Mouse (Mus musculus) heart, embryonic 11.5 days (tissue): ENCODE results near the gene Cdkn1c. TPM values are rescaled to one million over a fixed set of nuclear protein-coding genes. Genes with fewer than 3 reads are reported as not detected.
A peak's percentile ranks its signal among the peaks of the same experiment; 100 is the strongest.

Source experiments
- ATAC-seq: fragments of 200-750 bp; cut with Nextera tagmentation; replicated peaks from 2 replicates; pipeline ENCODE4 v1.8.0; 2017; ENCODE audit warnings: moderate library complexity; ENCODE audit not compliant: insufficient number of reproducible peaks, low FRiP score, low TSS enrichment
- H3K27ac ChIP-seq: fragments of 300-500 bp; sonication (generic); 2 replicates; pipeline ENCODE4 v1.5.1; 2014; ENCODE audit warnings: mild to moderate bottlenecking, low read depth, low read length
- H3K27me3 ChIP-seq: fragments of 300-500 bp; sonication (generic); 2 replicates; pipeline ENCODE4 v1.6.1; 2014; ENCODE audit warnings: mild to moderate bottlenecking, low read length, mixed read lengths; ENCODE audit not compliant: control insufficient read depth, insufficient read depth
- H3K36me3 ChIP-seq: fragments of 300-500 bp; sonication (generic); 2 replicates; pipeline ENCODE4 v1.6.1; 2014; ENCODE audit warnings: mild to moderate bottlenecking, low read length, moderate library complexity, mixed read lengths; ENCODE audit not compliant: control insufficient read depth, insufficient read depth
- H3K4me1 ChIP-seq: fragments of 300-500 bp; sonication (generic); 2 replicates; pipeline ENCODE4 v1.6.1; 2014; ENCODE audit warnings: low read length; ENCODE audit not compliant: control insufficient read depth, insufficient read depth
- H3K4me2 ChIP-seq: fragments of 300-500 bp; sonication (generic); 2 replicates; pipeline ENCODE4 v1.6.1; 2014; ENCODE audit warnings: mild to moderate bottlenecking, moderate library complexity
- H3K4me3 ChIP-seq: fragments of 300-500 bp; sonication (generic); 2 replicates; pipeline ENCODE4 v1.5.1; 2014; ENCODE audit warnings: low read depth, low read length
- H3K9ac ChIP-seq: fragments of 300-500 bp; sonication (generic); 2 replicates; pipeline ENCODE4 v1.6.1; 2014; ENCODE audit warnings: mild to moderate bottlenecking, low read depth, low read length, moderate library complexity
- H3K9me3 ChIP-seq: fragments of 300-500 bp; sonication (generic); replicated peaks from 2 replicates; pipeline ENCODE4 v1.6.1; 2016; ENCODE audit warnings: low read length; ENCODE audit not compliant: control insufficient read depth
- WGBS: fragments of 180-500 bp; shearing (Covaris S2); extraction: QIAGEN DNeasy Blood & Tissue Kit; methylation state at CpG from one replicate; pipeline ENCODE4 v1.1.7; 2014; ENCODE audit not compliant: insufficient replicate concordance; 5-methylcytosine and 5-hydroxymethylcytosine counted together
- polyA plus RNA-seq: library from polyadenylated mRNA; unstranded; fragments of >200 nt; fragmentation: Nextera tagmentation; extraction: Ambion mirVana; gene quantifications from 2 replicates; pipeline ENCODE4 v1.2.1, GENCODE M21; 2014

The Cdkn1c gene
- polyA plus RNA-seq, 1 experiment from 2014 or later = 1,679 TPM

DNA sequence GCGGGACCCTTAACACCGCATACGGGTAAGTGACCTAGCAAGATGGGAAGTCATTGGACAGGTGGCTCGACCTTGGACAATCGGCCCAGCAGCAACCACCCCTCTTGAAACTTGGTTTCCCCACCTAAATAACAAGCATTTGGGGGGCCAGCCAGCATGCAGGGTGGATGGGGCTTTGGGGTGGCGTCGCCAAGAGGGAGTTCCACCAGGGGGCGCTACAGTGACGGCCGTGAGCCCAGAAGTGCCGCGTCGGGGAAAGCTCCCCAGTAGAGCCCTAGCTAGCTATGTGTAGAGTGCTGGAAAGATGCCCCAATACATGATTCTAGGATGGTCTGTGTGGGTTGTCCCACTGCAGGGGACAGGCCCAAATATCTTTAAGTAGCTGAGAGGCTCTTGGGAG, 19.6 kb upstream of the Cdkn1c start:
- no peak overlapping the region for H3K4me2 ChIP-seq
- H3K4me3 ChIP-seq = no peak overlapping the region
- WGBS = 21% methylated on average over 13 of the region's 13 CpGs
- H3K9me3 ChIP-seq = no peaks in the 10 kb centered on the region
- no peak overlapping the region for H3K9ac ChIP-seq
- peaks cover 23% of the 10 kb centered on the region for H3K27me3 ChIP-seq
- no peaks in the 10 kb centered on the region for H3K36me3 ChIP-seq
- H3K27ac ChIP-seq = no peak overlapping the region
- no peaks in the 10 kb centered on the region for H3K4me1 ChIP-seq
- no peak for ATAC-seq

DNA sequence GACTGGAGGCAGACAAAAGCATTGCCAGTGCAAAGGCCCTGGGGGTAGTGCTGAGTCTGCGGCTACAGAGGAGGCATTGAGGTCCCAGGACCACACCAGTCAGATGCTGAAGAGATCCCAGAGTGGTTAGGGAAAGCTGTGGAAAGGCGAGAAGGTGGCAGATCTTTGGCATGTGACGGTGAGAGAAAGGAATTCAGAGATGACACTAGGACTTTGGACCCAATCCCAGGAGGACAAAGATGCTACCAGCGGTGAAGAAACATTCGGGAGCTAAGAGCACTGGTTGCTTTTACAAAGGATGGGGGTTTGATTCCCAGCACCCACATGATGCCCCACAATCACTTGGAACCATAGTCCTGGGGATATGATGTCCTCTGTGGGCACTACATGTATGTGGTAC, 16.9 kb upstream of the Cdkn1c start:
- no peak for ATAC-seq
- Histone ChIP-seq H3K27me3 (peaks cover 18% of the 10 kb centered on the region), H3K9me3 (no peaks in the 10 kb centered on the region), H3K4me1 (no peaks in the 10 kb centered on the region), H3K27ac (no peak overlapping the region), H3K4me2 (no peak overlapping the region), H3K4me3 (no peak overlapping the region), H3K9ac (no peak overlapping the region), H3K36me3 (no peaks in the 10 kb centered on the region)
- WGBS = 73% methylated on average over 5 of the region's 5 CpGs

- Histone ChIP-seq H3K4me2 (no peak overlapping the region), H3K9ac (no peak overlapping the region), H3K27me3 (peaks cover 16% of the 10 kb centered on the region), H3K27ac (no peak overlapping the region), H3K4me3 (no peak overlapping the region), H3K9me3 (no peaks in the 10 kb centered on the region), H3K4me1 (no peaks in the 10 kb centered on the region), H3K36me3 (no peaks in the 10 kb centered on the region)
- 73% methylated on average over 3 of the region's 3 CpGs for WGBS
- ATAC-seq = no peak
Observed at GRCm38 (mm10) chr7:143476702-143477335, 16.0 kb upstream of the Cdkn1c start.

GRCm38 (mm10) chr7:143475876-143476275, 15.0 kb upstream of the Cdkn1c start:
- Histone ChIP-seq H3K27me3 (peaks cover 11% of the 10 kb centered on the region), H3K4me3 (no peak overlapping the region), H3K36me3 (no peaks in the 10 kb centered on the region), H3K9ac (no peak overlapping the region), H3K27ac (no peak overlapping the region), H3K4me1 (no peaks in the 10 kb centered on the region), H3K9me3 (no peaks in the 10 kb centered on the region), H3K4me2 (no peak overlapping the region)
- 60% methylated on average over 11 of the region's 11 CpGs for WGBS
- no peak for ATAC-seq

- no peak for ATAC-seq
- Histone ChIP-seq H3K4me1 (peaks cover under 1% of the 10 kb centered on the region; the same call in 1 of the 2 replicates), H3K4me3 (no peak overlapping the region), H3K4me2 (no peak overlapping the region), H3K27me3 (peaks cover 9% of the 10 kb centered on the region; the same call in 1 of the 2 replicates), H3K27ac (no peak overlapping the region), H3K9ac (no peak overlapping the region), H3K36me3 (no peaks in the 10 kb centered on the region), H3K9me3 (no peaks in the 10 kb centered on the region)
- 23% methylated on average over 9 of the region's 10 CpGs for WGBS
Observed at GRCm38 (mm10) chr7:143474811-143475210, 14.0 kb upstream of the Cdkn1c start.

GRCm38 (mm10) chr7:143473347-143474101, 12.7 kb upstream of the Cdkn1c start, which contains the start of gene Slc22a18:
Slc22a18 (plus strand) TSS chr7:143473736.
- H3K9me3 ChIP-seq = no peaks in the 10 kb centered on the region
- peaks cover 5% of the 10 kb centered on the region; the same call in 1 of the 2 replicates for H3K4me1 ChIP-seq
- no peak within 1 kb of the TSS for H3K9ac ChIP-seq
- WGBS = 39% methylated on average over 4 of the region's 4 CpGs
- ATAC-seq = no peak
- H3K36me3 ChIP-seq = no peaks in the 10 kb centered on the region
- no peak within 1 kb of the TSS for H3K4me3 ChIP-seq
- H3K27me3 ChIP-seq = 0 out of 2 replicates have a peak, but pooled peaks cover 3% of the 10 kb centered on the region
- peak within 1 kb of the TSS; percentile 29; the same call in 1 of the 2 replicates for H3K4me2 ChIP-seq
- no peak within 1 kb of the TSS for H3K27ac ChIP-seq

- Histone ChIP-seq H3K9me3 (no peaks in the 10 kb centered on the region), H3K36me3 (no peaks in the 10 kb centered on the region), H3K27me3 (peaks cover 3% of the 10 kb centered on the region; the same call in 1 of the 2 replicates), H3K4me3 (no peak overlapping the region), H3K4me2 (peak overlapping the region; percentile 3; the same call in 1 of the 2 replicates), H3K4me1 (peaks cover 11% of the 10 kb centered on the region; the same call in 1 of the 2 replicates), H3K9ac (no peak overlapping the region), H3K27ac (no peak overlapping the region)
- WGBS = 16% methylated on average over 8 of the region's 8 CpGs
- no peak for ATAC-seq
Observed at GRCm38 (mm10) chr7:143469946-143470345, 9.1 kb upstream of the Cdkn1c start.

- WGBS = 19% methylated on average over 6 of the region's 6 CpGs
- Histone ChIP-seq H3K9ac (no peak overlapping the region), H3K4me3 (no peak overlapping the region), H3K27me3 (peaks cover 9% of the 10 kb centered on the region; the same call in 1 of the 2 replicates), H3K4me1 (peaks cover 19% of the 10 kb centered on the region; the same call in 1 of the 2 replicates), H3K27ac (no peak overlapping the region), H3K36me3 (no peaks in the 10 kb centered on the region), H3K9me3 (no peaks in the 10 kb centered on the region), H3K4me2 (no peak overlapping the region)
- no peak for ATAC-seq
Observed at GRCm38 (mm10) chr7:143467714-143468113, 6.9 kb upstream of the Cdkn1c start.
